Mouse (Mus musculus) urinary bladder, adult 2 months (tissue): ENCODE results near the gene Dync1li1. TPM values are rescaled to one million over a fixed set of nuclear protein-coding genes. Genes with fewer than 3 reads are reported as not detected.
"Not testable (repeated sequence)": the region's sequence is repeated elsewhere in the genome, so short reads cannot be mapped to it uniquely, and the experiment has no call there.

ENCODE experiments used
- DNase-seq: peaks from one replicate; pipeline ENCODE4 v3.0.0; 2022; ENCODE audit warnings: low spot score
- polyA plus RNA-seq: library from polyadenylated mRNA; depleted of rRNA; stranded (reverse); fragments of >200 nt; gene quantifications from 2 replicates; pipeline ENCODE4 v1.2.3, GENCODE M21; 2012

The Dync1li1 gene
- polyA plus RNA-seq, 1 experiment, result 24.9 TPM

DNA sequence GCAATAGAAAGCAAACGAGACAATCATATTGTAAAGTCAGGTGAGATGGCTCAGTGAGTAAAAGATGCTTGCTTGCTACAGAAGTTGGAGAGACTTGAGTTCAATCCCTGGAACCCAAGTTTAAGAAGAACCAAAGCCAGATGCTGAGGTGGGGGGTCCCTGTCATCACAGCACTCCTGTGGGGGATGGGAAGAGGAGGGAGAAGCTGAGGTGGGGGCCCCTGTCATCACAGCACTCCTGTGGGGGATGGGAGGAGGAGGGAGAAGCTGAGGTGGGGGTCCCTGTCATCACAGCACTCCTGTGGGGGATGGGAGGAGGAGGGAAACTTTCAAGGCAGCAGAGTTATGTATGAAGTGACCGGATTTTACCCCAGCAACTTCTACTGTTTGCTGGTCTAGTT, 15.0 kb upstream of the Dync1li1 start:
- DNase-seq, result no peak

DNA sequence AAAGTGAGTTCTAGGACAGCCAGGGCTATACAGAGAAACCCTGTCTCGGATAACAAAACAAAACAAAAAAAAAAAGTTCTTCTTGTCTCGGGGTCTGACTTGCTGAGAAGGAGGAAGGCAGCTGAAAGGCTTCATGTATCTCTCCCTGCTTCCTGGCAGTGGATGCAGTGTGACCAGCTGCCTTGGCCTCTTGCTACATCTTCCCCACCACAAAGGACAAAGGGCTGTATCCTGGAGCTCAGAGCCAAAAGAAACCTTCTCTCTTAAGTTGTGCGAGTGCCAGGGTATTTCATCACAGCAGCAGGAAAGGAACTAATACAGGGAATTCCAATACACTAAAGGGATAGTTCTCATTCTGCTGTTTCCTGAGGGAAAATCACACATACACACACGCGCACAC, 10.0 kb upstream of the Dync1li1 start:
- DNase-seq, result no peak

GRCm38 (mm10) chr9:114679944-114680343, 8.6 kb upstream of the Dync1li1 start:
- no peak for DNase-seq

GRCm38 (mm10) chr9:114680531-114680930, 8.1 kb upstream of the Dync1li1 start:
- DNase-seq, result no peak

- no peak for DNase-seq
Measured at GRCm38 (mm10) chr9:114682193-114682592, 6.4 kb upstream of the Dync1li1 start.

GRCm38 (mm10) chr9:114686245-114686644, 2.3 kb upstream of the Dync1li1 start:
- no peak for DNase-seq

DNA sequence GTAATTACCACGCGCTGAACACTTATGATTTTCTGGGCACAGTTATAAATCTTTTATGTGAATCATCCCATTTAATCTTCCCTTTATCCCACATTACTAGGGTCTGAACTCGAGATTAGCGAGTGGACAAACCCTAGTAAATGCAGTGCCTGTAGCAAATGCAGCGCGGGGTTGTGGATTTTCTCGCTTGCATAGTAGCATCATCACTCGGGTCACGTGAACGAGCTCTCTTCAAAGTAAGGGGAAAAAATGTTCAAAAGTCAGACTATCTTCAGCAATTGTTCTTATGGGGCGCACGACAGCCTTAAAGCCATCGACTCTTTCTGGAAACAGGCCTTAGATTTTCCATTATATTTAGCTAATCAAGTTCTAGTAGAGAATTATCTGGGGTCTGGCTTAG, 951 bp upstream of the Dync1li1 start:
- DNase-seq, result no peak

- DNase-seq, result no peak
Measured at GRCm38 (mm10) chr9:114688953-114689407, 390 bp downstream of the Dync1li1 start.

DNA sequence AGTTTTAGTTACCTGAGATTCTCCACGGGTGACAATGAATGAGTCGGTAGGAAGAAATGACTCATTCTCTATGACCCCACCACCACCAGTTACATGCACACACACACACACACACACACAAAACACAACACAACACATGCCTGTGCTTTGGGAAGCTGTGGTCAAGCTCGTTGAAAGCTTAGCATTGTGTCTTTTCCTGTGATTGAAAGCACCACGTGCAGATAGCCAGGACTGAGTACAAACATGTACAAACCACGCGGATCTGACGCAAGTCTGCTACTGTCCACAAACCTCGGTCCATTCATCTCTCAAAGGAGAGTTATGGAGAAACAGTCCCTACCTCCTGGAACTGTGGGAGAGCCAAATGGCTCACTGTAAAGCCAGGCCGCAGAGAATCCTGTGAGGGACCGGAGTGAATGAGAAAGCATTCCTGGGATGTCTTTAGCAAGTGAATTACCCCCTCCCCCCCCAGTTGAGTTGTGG, 1.6 kb downstream of the Dync1li1 start:
- no peak for DNase-seq

- DNase-seq, result no peak
Measured at GRCm38 (mm10) chr9:114691112-114691511, 2.5 kb downstream of the Dync1li1 start.

- DNase-seq, result not testable (repeated sequence)
Measured at GRCm38 (mm10) chr9:114695662-114696061, 7.1 kb downstream of the Dync1li1 start.

DNA sequence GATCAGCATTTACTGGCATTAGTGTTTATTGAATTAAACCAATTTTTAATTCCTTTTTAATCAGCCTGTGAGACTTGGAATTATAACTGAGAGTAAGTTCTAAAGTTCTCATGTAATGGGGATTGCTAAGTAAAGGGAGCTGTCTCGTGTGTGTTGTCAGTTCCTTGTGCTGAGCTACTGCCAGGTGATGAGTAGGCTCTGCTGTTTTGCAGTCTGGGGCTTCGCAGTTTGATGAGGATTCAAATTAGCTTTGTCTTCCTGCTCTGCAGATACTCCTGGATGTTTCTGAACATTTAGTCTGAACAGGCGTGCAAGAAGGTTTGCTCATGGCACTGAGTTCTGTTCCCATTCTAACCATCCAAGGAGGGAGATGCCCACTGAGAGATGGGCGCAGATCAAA, 8.5 kb downstream of the Dync1li1 start:
- no peak for DNase-seq

- no peak for DNase-seq
Measured at GRCm38 (mm10) chr9:114697926-114698325, 9.3 kb downstream of the Dync1li1 start.

- DNase-seq, result no peak
Measured at GRCm38 (mm10) chr9:114699262-114699661, 10.7 kb downstream of the Dync1li1 start.

GRCm38 (mm10) chr9:114699882-114700665, 11.5 kb downstream of the Dync1li1 start:
- DNase-seq, result no peak

- DNase-seq, result no peak
Measured at GRCm38 (mm10) chr9:114701031-114701430, 12.4 kb downstream of the Dync1li1 start.

- no peak for DNase-seq
Measured at GRCm38 (mm10) chr9:114701921-114702320, 13.3 kb downstream of the Dync1li1 start.

DNA sequence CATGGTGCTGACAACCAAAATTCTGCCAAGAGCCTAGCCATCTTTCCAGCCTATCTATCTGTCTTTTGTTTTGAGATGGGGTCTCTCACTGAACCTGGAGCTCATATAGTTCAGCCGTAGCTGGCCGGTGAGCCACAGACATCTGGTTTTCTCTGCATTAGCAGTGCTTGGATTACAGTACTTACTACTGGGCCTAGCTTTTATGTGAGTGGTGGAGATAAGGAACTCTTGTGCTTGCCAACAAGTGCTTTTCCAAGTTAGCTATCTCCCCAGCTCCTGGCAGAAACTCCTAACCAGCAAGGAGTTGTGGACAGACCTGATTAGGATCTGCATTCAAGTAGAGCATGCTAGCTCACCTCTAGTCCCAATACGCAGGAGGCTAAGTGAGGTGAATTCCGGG, 19.2 kb downstream of the Dync1li1 start:
- DNase-seq, result no peak

GRCm38 (mm10) chr9:114710345-114710744, 21.8 kb downstream of the Dync1li1 start:
- no peak for DNase-seq

GRCm38 (mm10) chr9:114713481-114713880, 24.9 kb downstream of the Dync1li1 start:
- no peak for DNase-seq

GRCm38 (mm10) chr9:114716677-114717331, 28.2 kb downstream of the Dync1li1 start:
- no peak for DNase-seq

DNA sequence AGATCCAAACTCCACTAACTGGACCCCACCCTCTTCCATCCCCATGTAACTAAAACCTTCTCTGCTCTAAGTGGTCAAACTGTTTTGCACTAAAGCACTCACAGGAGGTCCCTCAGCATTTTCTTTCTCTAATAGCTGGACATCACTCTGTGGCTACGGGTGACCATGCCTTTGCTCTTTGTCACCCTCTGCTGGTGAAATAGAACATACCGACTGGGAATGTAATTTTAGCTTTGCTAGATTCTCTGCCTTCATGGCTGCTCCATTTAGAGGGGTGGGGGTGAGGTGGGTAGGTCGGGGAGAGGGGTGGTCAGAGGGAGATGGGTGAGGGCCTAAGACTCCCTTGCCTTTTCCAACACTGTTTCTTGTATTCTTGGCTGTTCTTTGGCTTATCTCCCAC, 38.7 kb downstream of the Dync1li1 start:
- DNase-seq, result no peak

DNA sequence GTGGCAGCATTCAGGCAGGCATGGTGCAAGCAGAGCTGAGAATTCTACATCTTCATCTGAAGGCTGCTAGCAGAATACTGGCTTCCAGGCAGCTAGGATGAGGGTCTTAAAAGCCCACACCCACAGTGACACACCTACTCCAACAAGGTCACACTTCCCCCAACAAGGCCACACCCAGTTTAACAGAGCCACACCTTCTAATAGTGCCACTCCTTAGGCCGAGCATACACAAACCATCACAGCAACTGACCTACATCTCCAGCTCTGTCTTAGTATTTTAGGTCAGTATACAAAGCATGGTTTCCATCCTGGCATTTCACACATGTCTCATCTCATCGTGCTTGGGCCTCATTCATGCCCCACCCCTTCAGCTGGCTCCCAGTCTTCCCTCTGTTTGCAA, 39.8 kb downstream of the Dync1li1 start:
- not testable (repeated sequence) for DNase-seq
